Mouse (Mus musculus) brain, embryonic 14.5 days (tissue): ENCODE results near the gene Pnkp.

ENCODE experiments used
- CTCF ChIP-seq: fragments of 200-500 bp; IDR thresholded peaks from 2 replicates; pipeline ENCODE4 v1.5.1; 2012; ENCODE audit warnings: inconsistent platforms, mild to moderate bottlenecking, moderate library complexity, borderline replicate concordance; ENCODE audit not compliant: insufficient read depth, insufficient read length; ENCODE audit errors: extremely low read depth
- POLR2A ChIP-seq: fragments of 200-500 bp; IDR thresholded peaks from 2 replicates; pipeline ENCODE4 v1.6.1; 2012; ENCODE audit warnings: mild to moderate bottlenecking, inconsistent platforms, borderline replicate concordance; ENCODE audit not compliant: poor library complexity, insufficient read depth, insufficient read length, severe bottlenecking; ENCODE audit errors: extremely low read depth

- TF ChIP-seq CTCF (peak; percentile 8; the same call in 1 of the 2 replicates), POLR2A (peak; percentile 21; the same call in 1 of the 2 replicates)
Measured at GRCm38 (mm10) chr7:44815721-44816469, 41.0 kb upstream of the Pnkp start, which contains the start of the genes Nup62 and Il4i1.
